Mouse (Mus musculus): ENCODE measurements around the gene Serinc2.
"Not testable (repeated sequence)": the region's sequence is repeated elsewhere in the genome, so short reads cannot be mapped to it uniquely, and the experiment has no call there.

The Serinc2 gene

GRCm38 (mm10) chr4:130267069-130267468, 11.9 kb downstream of the Serinc2 start:
- in situ Hi-C loops (cut with MboI, MseI), result no loop called here

DNA sequence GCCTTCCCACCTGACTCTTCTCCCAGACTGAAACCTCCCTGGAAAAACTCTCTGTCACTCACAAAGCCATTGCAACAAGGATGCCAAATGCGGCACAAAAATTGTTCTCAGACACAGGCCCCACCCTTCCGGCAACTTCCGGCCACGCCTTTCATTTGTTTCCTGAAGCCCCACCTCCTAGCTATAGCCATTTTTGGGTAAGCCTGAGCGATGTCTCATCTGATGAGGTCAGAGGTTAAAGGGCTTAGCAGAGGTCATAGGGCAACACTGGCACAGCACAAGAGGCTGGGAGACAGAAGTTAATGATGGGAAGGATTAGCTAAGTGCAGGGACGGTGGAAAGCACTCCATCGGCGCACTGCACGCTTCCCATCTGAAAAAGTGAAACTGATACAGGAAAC, 12.4 kb downstream of the Serinc2 start:
- in situ Hi-C loops (cut with MboI, MseI), result no loop called here

DNA sequence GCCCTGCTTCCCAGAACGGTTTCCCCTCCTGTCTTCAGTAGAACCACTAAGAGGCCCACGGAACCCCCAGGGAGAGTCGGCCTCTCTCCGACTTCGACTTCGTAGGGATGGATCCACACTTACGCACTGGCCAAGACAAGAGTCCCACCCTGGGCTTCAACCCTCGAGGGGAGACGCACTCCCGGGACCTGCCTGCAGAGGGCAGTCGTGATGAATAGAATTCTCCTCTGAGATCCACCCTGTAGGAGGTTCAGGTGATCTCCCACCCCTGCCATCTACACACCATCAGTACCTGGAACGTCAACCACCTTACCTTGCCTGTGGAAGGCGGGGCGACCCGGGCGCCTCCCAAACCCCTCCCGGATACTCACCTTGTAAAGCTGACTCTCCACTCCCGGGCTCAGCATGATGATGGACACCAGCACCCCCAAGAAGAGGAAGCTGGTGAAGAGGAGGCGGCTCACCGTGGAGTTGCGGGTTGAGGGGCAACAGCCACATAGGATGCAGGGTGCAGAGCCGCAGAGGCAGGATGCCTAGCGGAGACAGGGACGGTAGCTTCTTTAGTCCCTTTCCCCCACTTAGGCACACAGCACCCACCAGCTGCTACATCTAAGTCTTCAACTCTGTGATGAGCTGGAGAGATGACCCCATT, 14.2 kb downstream of the Serinc2 start:
- in situ Hi-C loops (cut with MboI, MseI), result no loop called here

DNA sequence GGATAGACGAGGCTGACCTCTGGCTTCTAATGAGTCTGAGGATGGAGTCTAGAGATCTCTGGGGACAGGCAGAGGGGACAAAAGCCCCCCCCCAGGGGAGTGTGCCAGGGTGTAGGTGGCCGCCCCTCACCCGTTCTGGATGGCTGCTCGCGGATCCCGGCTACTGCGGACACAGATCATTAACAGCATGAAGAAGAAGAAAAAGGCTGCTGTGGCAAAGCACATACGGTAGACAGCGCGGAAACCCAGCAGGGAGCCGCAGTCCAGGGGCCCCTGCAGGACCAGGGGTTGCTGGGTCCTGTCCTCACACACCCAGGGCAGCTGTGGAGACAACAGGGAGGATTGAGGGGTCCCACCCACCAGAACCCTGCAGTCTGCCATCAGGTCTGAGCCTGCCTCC, 14.9 kb downstream of the Serinc2 start:
- in situ Hi-C loops (cut with MboI, MseI), result no loop called here

- in situ Hi-C loops (cut with MboI, MseI), result no loop called here
Measured at GRCm38 (mm10) chr4:130260406-130260805, 18.6 kb downstream of the Serinc2 start.

- in situ Hi-C loops (cut with MboI, MseI), result no loop called here
Measured at GRCm38 (mm10) chr4:130252441-130253157, 26.4 kb downstream of the Serinc2 start.

DNA sequence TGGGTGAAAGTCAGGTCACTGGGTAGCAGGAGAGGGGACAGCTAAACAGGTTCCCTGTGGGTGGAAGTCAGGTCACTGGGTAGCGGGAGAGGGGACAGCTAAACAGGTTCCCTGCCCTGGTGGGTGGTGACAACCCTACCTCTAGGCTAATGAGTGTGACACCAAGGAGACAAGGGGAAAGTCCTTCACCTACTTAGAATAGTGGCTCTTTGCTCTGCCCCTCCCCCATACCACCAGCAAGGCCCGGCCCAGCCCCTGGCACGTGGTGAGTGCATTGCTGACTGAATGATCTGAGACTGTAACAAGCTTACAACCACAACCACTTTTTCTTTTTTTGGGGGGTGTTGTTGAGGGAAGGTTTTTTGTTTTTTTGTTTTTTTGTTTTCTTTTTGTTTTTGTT, 27.2 kb downstream of the Serinc2 start:
- in situ Hi-C loops (cut with MboI, MseI), result no loop called here

- in situ Hi-C loops (cut with MboI, MseI), result no loop called here
Measured at GRCm38 (mm10) chr4:130251172-130251705, 27.8 kb downstream of the Serinc2 start.

GRCm38 (mm10) chr4:130248636-130249035, 30.4 kb downstream of the Serinc2 start:
- in situ Hi-C loops (cut with MboI, MseI), result no loop called here

- in situ Hi-C loops (cut with MboI, MseI), result no loop called here
Measured at GRCm38 (mm10) chr4:130246132-130246531, 32.9 kb downstream of the Serinc2 start.

- in situ Hi-C loops (cut with MboI, MseI), result no loop called here
Measured at GRCm38 (mm10) chr4:130244749-130245148, 34.3 kb downstream of the Serinc2 start.

GRCm38 (mm10) chr4:130243621-130244020, 35.4 kb downstream of the Serinc2 start:
- in situ Hi-C loops (cut with MboI, MseI), result not testable (repeated sequence)

GRCm38 (mm10) chr4:130242956-130243355, 36.0 kb downstream of the Serinc2 start:
- in situ Hi-C loops (cut with MboI, MseI), result no loop called here

DNA sequence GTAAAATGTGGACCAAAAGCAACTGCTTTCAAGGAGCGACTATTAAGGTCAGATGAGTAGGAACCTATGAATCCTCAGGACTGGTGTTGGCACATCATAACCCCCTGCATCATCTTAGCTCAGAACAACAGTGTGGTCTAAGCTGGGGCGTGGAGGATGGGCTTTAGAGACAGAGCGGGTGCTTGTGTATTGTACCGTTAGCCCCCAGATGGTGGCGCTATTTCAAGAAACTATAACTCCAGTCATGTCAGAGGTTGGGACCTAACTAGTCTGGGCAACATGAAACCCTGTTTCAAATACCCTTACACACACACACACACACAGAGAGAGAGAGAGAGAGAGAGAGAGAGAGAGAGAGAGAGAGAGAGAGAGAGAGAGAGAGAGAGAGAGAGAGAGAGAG, 38.3 kb downstream of the Serinc2 start:
- in situ Hi-C loops (cut with MboI, MseI), result no loop called here

DNA sequence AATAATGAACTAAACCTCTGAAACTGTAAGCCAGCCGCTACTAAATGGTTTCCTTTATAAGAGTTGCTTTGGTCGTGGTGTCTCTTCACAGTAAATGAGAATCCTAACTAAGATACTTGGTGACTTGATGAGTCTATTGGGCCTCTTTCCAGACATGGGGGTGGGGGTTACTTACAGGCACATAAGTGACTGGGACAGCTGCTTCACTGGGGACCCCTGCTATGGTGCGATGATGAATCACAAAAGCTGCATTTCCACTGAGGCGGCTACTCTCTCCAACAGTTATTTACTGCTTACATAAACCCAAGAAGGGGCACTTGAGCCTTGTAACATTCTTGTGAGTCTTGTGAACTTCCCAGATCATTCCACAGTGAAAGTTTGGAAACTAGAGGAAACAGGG, 41.4 kb downstream of the Serinc2 start:
- in situ Hi-C loops (cut with MboI, MseI), result no loop called here

GRCm38 (mm10) chr4:130236361-130236760, 42.6 kb downstream of the Serinc2 start:
- in situ Hi-C loops (cut with MboI, MseI), result no loop called here

GRCm38 (mm10) chr4:130224071-130224470, 54.9 kb downstream of the Serinc2 start:
- in situ Hi-C loops (cut with MboI, MseI), result no loop called here

GRCm38 (mm10) chr4:130222179-130222578, 56.8 kb downstream of the Serinc2 start, which contains the start of gene Gm853:
Gm853 (minus strand) TSS chr4:130222401.
- in situ Hi-C loops (cut with MboI, MseI), result no loop called here

DNA sequence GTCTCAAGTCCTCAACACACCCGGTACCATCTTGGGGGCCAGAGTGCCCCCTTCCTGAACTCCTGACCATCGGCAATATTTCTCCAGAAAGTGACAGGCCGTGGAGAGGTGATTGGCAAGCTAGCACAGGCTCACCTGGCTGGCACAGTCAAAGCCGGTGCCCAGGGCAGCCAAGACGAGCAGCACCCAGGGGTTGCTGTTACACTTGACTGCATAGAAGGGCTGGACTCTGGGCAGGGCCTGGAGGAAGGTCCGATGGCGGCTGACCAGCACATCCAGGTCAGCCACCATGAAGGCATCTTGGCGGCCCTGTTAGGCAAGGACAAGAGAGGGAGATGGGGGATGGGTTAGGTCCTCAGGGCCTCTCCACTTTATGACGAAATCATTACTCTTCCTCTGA, 58.8 kb downstream of the Serinc2 start:
- in situ Hi-C loops (cut with MboI, MseI), result no loop called here

- in situ Hi-C loops (cut with MboI, MseI), result no loop called here
Measured at GRCm38 (mm10) chr4:130215392-130215791, 63.6 kb downstream of the Serinc2 start.

- in situ Hi-C loops (cut with MboI, MseI), result no loop called here
Measured at GRCm38 (mm10) chr4:130213857-130214256, 65.1 kb downstream of the Serinc2 start.

GRCm38 (mm10) chr4:130213197-130213596, 65.8 kb downstream of the Serinc2 start:
- in situ Hi-C loops (cut with MboI, MseI), result no loop called here

DNA sequence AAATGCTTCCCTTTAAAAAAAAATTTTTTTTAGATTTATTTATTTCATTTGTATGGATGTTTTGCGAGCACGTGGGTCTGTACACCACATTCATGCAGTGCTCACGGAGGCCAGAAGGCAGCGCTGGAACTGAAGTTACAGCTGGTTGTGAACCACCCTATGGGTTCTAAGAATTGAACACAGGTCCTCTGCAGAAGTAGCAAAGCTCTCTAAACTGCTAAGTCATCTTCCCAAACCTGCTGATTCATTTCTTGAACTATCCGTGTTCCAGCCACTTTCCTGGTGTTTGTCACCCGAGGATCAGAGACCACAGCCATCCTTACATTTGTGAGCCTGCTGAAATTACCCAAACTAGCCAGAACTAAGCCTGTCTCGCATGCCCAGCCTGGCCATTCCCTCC, 66.6 kb downstream of the Serinc2 start:
- in situ Hi-C loops (cut with MboI, MseI), result no loop called here

Data from T-helper 17 cell (primary cell).